Mouse (Mus musculus) cortical plate, adult 2 months (tissue): ENCODE results near the gene Prdx2. TPM values are rescaled to one million over a fixed set of nuclear protein-coding genes. Genes with fewer than 3 reads are reported as not detected.

Experiments used
- H3K27ac ChIP-seq: fragments of 200-500 bp; 2 replicates; pipeline ENCODE4 v1.5.1; 2012; ENCODE audit warnings: low read length, control low read depth, inconsistent platforms; ENCODE audit not compliant: insufficient read depth
- H3K4me1 ChIP-seq: fragments of 200-500 bp; 2 replicates; pipeline ENCODE4 v1.6.1; 2011; ENCODE audit warnings: low read length; ENCODE audit not compliant: control insufficient read depth, insufficient read depth
- H3K4me3 ChIP-seq: fragments of 200-500 bp; 2 replicates; pipeline ENCODE4 v1.5.1; 2011; ENCODE audit warnings: mild to moderate bottlenecking, low read length, control low read depth; ENCODE audit not compliant: insufficient read depth
- CTCF ChIP-seq: fragments of 200-500 bp; IDR thresholded peaks from 2 replicates; pipeline ENCODE4 v1.5.1; 2011; ENCODE audit warnings: mild to moderate bottlenecking, control low read depth, low read length; ENCODE audit not compliant: insufficient read depth; ENCODE audit errors: extremely low read depth
- POLR2A ChIP-seq: fragments of 200-500 bp; IDR thresholded peaks from 2 replicates; pipeline ENCODE4 v1.6.1; 2011; ENCODE audit warnings: mild to moderate bottlenecking, low read length, control low read depth; ENCODE audit not compliant: insufficient read depth; ENCODE audit errors: extremely low read depth
- polyA plus RNA-seq: library from polyadenylated mRNA; depleted of rRNA; stranded (reverse); fragments of >200 nt; gene quantifications from 2 replicates; pipeline ENCODE4 v1.2.3, GENCODE M21; 2012

Prdx2 gene
- polyA plus RNA-seq, 1 experiment = 287 TPM

DNA sequence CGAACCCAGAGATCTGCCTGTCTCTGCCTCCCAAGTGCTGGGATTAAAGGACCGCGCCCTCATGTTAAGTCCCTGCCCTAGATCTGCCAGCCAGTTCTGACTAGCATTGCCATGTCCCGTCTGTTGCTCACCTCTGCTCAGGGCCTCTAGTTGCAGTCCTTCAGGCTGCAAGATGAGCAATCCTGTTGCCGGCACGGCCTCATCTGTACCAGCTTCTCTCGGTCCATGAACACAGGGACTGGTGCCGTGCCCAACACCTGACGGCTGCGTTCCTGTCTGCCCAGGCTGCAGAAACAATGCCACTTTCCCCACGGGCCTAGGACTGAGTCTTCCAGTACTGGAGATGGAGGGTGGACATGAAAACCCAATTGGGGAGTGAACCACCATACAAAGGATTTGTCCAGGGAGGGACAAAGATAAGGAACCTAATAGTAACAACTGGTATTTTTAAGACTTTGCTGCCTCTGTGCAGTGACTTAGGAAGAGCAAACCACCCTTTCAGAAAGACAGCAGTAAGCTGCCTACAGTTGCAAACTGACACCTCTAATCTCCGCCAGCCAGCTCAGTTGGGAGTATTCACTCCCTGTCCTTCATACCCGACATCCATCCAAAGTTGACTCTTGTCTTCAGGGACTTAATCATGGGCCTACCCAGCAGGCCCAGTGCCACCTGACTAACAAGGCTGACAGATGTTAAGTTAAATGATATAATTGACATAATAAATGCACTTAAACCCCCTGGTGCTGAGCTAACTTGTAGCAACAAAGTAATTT, 1.7 kb upstream of the Prdx2 start:
- Histone ChIP-seq H3K4me1 (peaks cover 9% of the 10 kb centered on the region; the same call in 1 of the 2 replicates), H3K27ac (no peak overlapping the region), H3K4me3 (no peak overlapping the region)
- TF ChIP-seq POLR2A = no peak
- no peak for TF ChIP-seq CTCF

- Histone ChIP-seq H3K27ac (no peak overlapping the region), H3K4me3 (peak overlapping the region; percentile 72; the same call in 1 of the 2 replicates), H3K4me1 (peaks cover 9% of the 10 kb centered on the region; the same call in 1 of the 2 replicates)
- no peak for TF ChIP-seq CTCF
- no peak for TF ChIP-seq POLR2A
Measured at GRCm38 (mm10) chr8:84968650-84969049, 737 bp upstream of the Prdx2 start.

GRCm38 (mm10) chr8:84970135-84970790, 876 bp downstream of the Prdx2 start:
- TF ChIP-seq CTCF (no peak), POLR2A (no peak)
- Histone ChIP-seq H3K4me3 (peak overlapping the region; percentile 72), H3K4me1 (peaks cover 6% of the 10 kb centered on the region; the same call in 1 of the 2 replicates), H3K27ac (peak overlapping the region; percentile 9; the same call in 1 of the 2 replicates)

- H3K4me3 ChIP-seq = no peak overlapping the region; the same call in 1 of the 2 replicates
- H3K27ac ChIP-seq = no peak overlapping the region
- H3K4me1 ChIP-seq = peaks cover 6% of the 10 kb centered on the region; the same call in 1 of the 2 replicates
- no peak for TF ChIP-seq POLR2A
- TF ChIP-seq CTCF = no peak
Measured at GRCm38 (mm10) chr8:84970913-84971312, 1.5 kb downstream of the Prdx2 start.

DNA sequence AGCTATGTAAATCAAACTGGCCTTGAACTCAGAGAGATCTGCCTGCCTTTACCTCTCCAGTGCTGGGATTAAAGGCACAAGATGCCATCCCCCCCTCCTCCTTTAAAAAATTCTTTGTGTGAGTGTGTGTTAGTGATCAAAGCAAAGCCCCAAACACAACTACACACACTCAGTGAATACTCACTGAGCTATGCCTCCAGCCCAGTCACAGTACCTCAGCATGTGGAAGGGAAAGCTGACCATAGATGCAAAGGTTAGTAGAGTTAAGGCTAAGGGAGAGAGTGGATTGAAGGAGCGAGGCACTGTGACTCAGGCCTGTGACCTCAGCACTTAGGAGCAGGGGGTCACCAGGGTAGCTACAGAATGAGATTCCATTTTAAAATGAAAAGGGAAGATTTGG, 3.7 kb downstream of the Prdx2 start:
- no peak for TF ChIP-seq POLR2A
- no peak for TF ChIP-seq CTCF
- Histone ChIP-seq H3K27ac (no peak overlapping the region), H3K4me3 (no peak overlapping the region), H3K4me1 (peaks cover 6% of the 10 kb centered on the region; the same call in 1 of the 2 replicates)

DNA sequence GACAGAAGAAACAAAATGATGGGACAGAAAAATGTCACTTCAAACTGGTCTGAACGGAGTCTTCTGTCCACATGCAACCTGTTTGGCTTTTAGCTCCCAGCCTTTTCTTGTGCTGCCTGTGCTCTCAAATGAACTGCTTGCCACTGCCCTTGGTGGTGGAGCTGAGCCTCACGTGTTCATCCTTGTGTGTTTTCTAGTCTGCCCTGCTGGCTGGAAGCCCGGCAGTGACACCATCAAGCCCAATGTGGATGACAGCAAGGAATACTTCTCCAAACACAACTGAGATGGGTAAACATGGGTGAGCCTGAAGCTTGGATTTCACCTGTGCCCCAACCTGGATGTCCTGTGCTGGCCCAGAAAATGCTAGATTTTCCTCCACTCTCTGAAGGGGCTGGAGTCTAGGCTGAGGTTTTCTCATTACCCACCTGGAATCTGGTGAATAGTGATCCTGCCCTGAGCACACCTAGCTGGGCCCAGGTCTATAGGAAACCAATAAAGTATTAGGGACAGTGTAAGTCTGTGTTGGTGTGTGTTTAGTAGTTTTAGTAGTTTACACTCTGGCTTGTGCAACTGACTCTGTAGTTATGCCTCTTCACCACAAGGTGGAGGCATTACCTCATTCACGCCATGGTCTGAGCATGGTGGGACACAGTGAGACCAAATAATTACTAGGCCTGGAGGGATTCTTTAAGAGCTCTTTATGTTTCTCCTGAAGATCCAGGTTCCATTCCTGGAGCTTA, 4.6 kb downstream of the Prdx2 start:
- Histone ChIP-seq H3K4me1 (peaks cover 3% of the 10 kb centered on the region; the same call in 1 of the 2 replicates), H3K4me3 (no peak overlapping the region), H3K27ac (no peak overlapping the region)
- TF ChIP-seq POLR2A (no peak), CTCF (peak; percentile 98)

DNA sequence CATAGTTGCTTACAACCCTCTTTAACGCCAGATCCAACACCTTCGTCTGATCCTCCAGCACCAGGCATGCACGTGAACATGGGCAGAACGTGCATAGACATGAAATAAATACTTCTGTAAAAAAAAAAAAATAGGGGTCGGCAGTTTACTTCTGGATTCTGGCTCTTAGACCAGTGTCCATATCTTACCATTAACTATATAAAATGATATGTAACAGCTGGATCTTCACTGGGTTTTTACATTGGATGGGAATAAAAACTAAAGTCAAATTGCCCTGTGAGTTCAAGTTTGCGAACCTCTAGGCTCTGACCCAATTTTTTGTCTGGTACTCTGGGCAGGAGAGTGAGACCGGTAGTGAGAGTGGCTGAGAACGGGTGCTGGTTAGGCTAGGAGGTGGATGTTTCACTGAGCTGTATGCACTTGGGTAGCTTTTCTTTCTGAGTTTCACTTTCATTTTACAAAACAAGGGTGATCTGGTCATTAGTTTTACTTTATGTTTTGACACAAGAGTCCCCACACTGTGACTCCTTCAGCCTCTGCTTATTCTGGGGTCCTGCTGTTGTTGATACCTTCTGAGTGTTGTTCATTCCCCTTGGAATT, 5.3 kb downstream of the Prdx2 start:
- Histone ChIP-seq H3K4me3 (no peak overlapping the region), H3K4me1 (peaks cover 3% of the 10 kb centered on the region; the same call in 1 of the 2 replicates), H3K27ac (no peak overlapping the region)
- TF ChIP-seq CTCF (no peak), POLR2A (no peak)

DNA sequence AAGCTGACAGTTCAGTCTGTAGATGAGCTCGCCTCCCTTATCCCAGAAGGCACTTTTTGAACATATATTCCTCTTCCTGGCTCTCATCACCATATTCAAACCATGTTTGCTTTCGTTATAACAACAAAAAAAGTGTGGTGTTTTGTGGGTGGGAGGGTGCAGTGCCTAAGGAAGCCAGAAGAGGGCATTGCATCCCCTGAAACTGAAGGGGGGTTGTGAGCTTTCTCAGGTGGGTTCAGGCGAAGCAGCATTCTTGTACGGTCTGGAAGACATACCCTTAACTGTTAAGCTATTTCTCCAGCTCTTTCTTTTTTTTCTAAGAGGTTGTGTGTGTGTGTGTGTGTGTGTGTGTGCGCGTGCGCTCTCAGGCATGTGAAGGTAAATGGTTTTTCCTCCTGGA, 6.0 kb downstream of the Prdx2 start:
- Histone ChIP-seq H3K4me3 (peak overlapping the region; percentile 87; the same call in 1 of the 2 replicates), H3K27ac (no peak overlapping the region), H3K4me1 (peaks cover 3% of the 10 kb centered on the region; the same call in 1 of the 2 replicates)
- TF ChIP-seq CTCF (peak; percentile 84), POLR2A (no peak)

GRCm38 (mm10) chr8:84976031-84976762, 6.8 kb downstream of the Prdx2 start:
- TF ChIP-seq CTCF = no peak
- peak; percentile 80 for TF ChIP-seq POLR2A
- Histone ChIP-seq H3K4me1 (peaks cover 1% of the 10 kb centered on the region; the same call in 1 of the 2 replicates), H3K4me3 (peak overlapping the region; percentile 87), H3K27ac (peak overlapping the region; percentile 48; the same call in 1 of the 2 replicates)
